Mouse (Mus musculus) lung, postnatal 14 days (tissue): ENCODE measurements at regions not wholly inside any gene's neighbourhood (a gene's known extent, or its start where the extent isn't known, plus 50 kb on each side); places are given as distances from the start of the nearest gene placed in this dataset.

Experiments
- DNase-seq: peaks from one replicate; pipeline ENCODE4 v3.0.0; 2021

DNA sequence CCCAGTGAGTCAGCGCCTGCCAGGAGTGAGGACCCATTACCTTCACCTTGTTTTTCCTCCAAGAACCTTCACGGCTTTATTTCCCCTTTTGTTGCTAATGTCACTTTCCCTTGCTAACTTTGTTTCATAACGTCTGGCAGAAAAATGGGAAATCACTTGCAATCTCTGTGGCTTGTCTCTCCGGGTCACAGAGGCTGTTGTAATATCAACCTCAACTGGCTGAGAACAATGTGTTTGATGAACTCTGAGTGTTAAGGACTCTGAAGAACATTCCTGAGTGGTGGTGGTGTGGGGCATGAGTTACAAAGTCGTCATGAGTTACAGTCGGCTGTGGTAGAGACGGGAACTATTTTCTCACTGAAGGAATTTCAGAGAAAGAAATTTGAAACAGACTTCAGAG, 53.2 kb upstream of the Rgs5 start:
- peak; percentile 3 for DNase-seq

DNA sequence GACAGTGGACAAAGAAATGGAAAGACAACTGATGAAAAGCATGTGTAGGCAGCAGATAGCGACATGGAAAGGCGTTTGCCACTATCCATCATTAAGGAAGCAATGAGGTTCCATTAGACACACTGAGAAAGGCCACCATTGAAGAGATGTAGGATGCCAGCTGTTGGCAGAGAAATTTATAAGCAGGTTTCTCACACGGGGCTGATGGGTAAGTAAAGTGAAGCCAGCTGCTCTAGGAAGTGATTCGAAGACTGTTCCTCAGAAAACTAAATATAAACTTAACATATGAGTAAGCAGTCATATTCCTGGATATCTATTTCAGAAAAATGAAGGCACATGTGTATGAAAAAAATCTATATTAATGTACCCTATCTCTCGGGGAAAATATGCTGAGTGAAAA, 60.8 kb upstream of the Rgs5 start:
- no peak for DNase-seq

DNA sequence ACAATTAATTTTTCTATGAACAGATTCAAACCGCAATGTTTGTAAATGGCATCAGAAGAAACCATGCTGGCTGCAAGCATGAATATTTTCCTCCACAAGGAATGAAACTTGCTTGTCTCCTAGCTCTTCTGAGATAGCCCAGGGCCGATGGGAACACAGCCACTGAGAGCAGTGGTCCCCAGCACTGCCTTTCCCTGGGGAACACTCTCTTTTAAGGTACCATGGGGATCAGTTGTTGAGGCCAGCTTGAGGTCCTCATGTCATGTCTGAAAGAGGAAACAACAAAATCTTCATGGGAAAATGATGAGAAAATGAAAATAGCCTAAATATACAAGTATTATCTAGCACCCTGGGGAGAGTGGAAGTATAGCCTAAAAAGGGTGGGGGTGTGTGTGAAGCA, 55.1 kb upstream of the Nuf2 start:
- no peak for DNase-seq

DNA sequence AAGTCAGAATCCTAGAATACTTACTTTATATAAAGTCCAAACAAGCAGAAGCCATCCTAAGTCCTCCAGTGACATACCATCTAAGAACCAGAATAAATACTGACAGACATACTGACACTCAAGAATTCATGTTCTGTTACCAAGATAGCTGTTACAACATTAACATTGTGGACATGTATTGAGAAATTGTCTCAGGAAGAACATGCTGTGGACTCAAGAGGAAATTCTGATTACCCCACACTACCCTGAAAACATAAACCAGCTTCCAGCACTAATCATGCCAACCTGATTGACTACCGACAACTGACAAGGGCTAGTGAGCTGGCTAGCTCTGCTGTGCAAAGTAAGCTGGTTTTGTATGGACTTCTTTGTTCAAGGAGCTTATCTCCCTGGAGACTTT, 51.1 kb upstream of the Nuf2 start:
- DNase-seq: no peak
